Mouse (Mus musculus): ENCODE data around the gene Zfp719. TPM values are rescaled to one million over a fixed set of nuclear protein-coding genes. Genes with fewer than 3 reads are reported as not detected.

Zfp719 gene
- polyA plus RNA-seq, 1 experiment from 2014 or later = 17.7 TPM

DNA sequence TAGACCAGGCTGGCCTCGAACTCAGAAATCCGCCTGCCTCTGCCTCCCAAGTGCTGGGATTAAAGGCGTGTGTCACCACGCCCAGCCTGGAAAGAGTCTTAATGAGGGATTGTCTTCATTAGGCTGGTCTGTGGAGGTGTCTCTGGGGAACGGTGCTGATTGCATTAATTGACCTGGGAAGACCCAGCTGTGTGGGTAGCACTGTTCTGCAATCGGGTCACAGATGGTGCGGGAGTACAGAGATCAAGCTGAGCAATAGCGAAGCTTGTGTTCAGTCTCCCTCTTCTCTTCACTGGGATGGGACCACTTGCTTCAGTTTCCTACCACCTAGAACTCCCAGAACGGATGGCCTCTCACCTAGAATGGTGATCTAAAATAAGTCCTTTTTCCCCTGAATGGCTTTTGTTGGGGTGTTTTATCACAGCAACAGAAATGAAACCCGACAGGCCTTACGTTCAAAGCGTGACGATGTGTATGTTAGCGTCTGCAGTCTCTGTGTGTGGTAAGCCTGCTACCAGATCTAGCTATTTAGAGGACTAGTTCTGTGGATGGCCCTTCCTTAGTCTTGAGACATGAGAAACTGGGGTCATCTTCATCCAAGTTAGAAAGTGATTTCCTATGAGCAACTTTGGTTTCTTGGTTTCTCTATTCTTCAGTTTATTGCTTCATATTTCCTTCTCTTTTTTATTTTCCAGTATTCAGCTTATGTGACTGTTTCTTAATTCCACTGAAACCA lies 34.6 kb downstream of the Zfp719 start:
- Histone ChIP-seq H3K4me2 (replicated peaks) (no peak overlapping the region), H3K4me1 (replicated peaks) (no peaks in the 10 kb centered on the region), H3K4me3 (replicated peaks) (no peak overlapping the region), H3K27ac (no peak overlapping the region), H3K27me3 (no peaks in the 10 kb centered on the region), H3K9me3 (no peaks in the 10 kb centered on the region), H3K9ac (replicated peaks) (no peak overlapping the region), H3K36me3 (no peaks in the 10 kb centered on the region)
- ATAC-seq = no peak
- 88% methylated on average over 14 of the region's 14 CpGs for WGBS

DNA sequence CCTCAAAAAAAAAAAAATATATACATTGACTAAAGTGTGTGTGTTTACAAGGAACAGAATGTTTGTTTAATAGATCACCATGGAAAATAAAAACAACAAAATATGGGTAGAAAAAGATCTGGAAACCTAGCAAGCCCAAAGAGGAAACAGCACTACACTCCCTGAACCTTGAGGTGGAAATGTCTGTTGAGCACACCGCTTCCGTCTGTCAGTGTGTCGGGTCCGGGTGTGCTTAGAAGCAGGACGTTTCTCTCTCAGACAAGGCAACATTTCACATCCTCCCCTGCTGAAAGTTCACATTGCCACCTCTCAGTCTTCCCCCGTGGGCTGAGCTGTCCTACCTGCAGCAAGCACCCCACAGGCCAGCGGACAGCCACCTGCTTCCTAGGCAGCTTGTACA lies 43.5 kb downstream of the Zfp719 start:
- Histone ChIP-seq H3K9ac (replicated peaks) (no peak overlapping the region), H3K4me3 (replicated peaks) (no peak overlapping the region), H3K4me2 (replicated peaks) (no peak overlapping the region), H3K27me3 (no peaks in the 10 kb centered on the region), H3K4me1 (replicated peaks) (0 out of 2 replicates have a peak, but pooled peaks cover 7% of the 10 kb centered on the region), H3K27ac (no peak overlapping the region), H3K9me3 (no peaks in the 10 kb centered on the region), H3K36me3 (no peaks in the 10 kb centered on the region)
- ATAC-seq = no peak
- 85% methylated on average over 7 of the region's 7 CpGs for WGBS

DNA sequence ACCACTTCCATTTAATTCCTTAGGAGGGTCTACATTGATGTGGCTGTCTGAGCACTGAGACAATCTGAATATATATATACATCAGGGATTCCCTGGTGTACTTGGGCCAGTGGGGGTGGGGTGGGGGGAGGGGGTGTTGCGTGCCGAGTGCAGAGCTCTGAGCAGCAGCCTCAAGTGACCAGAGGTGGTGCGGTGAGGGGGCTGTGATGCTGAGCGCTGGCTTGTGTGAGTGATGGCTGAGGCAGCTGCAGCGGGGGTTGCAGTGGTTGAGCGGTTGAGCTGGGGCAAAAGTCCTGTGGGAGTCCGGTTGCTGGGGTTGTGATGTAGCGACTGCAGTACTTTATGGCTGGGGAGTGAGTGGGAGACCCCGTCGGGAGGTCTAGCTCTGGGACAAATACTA lies 44.4 kb downstream of the Zfp719 start:
- H3K27me3 ChIP-seq = no peaks in the 10 kb centered on the region
- H3K9me3 ChIP-seq = no peaks in the 10 kb centered on the region
- ATAC-seq = peak; percentile 48; the same call in 1 of the 2 replicates
- H3K4me3 ChIP-seq (replicated peaks) = no peak overlapping the region
- H3K4me2 ChIP-seq (replicated peaks) = peak overlapping the region; percentile 33
- H3K36me3 ChIP-seq = no peaks in the 10 kb centered on the region
- 14% methylated on average over 10 of the region's 10 CpGs for WGBS
- H3K4me1 ChIP-seq (replicated peaks) = 0 out of 2 replicates have a peak, but pooled peaks cover 7% of the 10 kb centered on the region
- H3K27ac ChIP-seq = no peak overlapping the region
- 0 out of 2 replicates have a peak overlapping the region, but pooled peaks have one; percentile 14 for H3K9ac ChIP-seq (replicated peaks)

DNA sequence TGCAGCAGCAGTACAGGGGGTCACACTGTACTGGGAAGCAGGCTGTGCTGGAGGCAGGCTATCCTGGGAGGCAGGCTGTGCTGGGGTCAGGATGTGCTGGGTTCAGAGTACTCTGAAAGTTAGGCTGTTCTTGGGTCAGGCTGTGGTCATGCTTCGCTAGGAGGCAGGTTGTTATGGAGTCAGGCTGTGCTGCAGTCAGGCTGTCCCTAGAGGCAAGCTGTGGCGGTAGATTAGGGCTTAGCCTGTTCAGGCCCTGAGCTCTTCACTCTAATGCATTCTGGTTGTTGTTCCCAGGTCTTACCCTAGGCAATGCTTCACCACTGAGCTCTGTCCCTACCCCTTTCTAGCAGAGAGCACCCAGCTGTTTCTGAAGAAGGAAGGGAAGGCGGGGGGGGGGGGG lies 45.7 kb downstream of the Zfp719 start:
- no peaks in the 10 kb centered on the region for H3K9me3 ChIP-seq
- ATAC-seq = peak; percentile 53; the same call in 1 of the 2 replicates
- 49% methylated on average over 3 of the region's 3 CpGs for WGBS
- 0 out of 2 replicates have a peak, but pooled peaks cover 7% of the 10 kb centered on the region for H3K4me1 ChIP-seq (replicated peaks)
- no peak overlapping the region for H3K4me2 ChIP-seq (replicated peaks)
- no peak overlapping the region for H3K9ac ChIP-seq (replicated peaks)
- no peak overlapping the region for H3K4me3 ChIP-seq (replicated peaks)
- no peaks in the 10 kb centered on the region for H3K36me3 ChIP-seq
- H3K27me3 ChIP-seq = no peaks in the 10 kb centered on the region
- no peak overlapping the region for H3K27ac ChIP-seq

DNA sequence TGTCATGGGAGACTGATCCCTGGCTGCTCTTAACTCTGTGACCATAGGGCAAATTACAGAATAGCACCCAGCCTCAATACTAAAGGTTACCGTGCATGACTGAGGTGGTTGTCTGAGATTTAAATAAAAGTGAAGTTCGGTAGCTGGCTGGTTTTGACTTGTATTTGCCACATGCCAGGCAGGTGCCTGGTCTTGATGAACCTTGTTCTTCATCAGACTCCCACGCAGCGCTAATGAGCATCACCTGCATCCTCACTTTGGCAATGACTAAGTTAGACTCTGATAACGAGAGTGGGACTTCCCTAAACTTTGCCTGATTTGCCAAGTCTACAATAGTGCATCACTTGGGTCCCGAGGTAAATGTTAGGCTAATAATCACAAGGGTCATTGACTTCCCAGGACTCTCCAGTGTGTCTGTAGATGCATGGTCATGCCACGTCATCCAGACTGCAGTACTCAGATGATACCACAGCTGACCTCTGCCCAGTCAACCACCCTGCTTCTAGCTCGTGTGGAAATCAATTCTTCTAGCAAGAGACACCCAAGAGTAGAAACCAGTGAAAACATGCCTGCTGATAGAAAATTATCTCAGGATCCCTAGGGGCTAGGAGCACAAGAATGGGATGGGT lies 46.5 kb downstream of the Zfp719 start:
- Histone ChIP-seq H3K27ac (no peak overlapping the region), H3K36me3 (no peaks in the 10 kb centered on the region), H3K9ac (replicated peaks) (no peak overlapping the region), H3K27me3 (no peaks in the 10 kb centered on the region), H3K9me3 (no peaks in the 10 kb centered on the region), H3K4me2 (replicated peaks) (no peak overlapping the region), H3K4me1 (replicated peaks) (0 out of 2 replicates have a peak, but pooled peaks cover 7% of the 10 kb centered on the region), H3K4me3 (replicated peaks) (no peak overlapping the region)
- no peak for ATAC-seq
- WGBS = 88% methylated on average over 8 of the region's 8 CpGs

DNA sequence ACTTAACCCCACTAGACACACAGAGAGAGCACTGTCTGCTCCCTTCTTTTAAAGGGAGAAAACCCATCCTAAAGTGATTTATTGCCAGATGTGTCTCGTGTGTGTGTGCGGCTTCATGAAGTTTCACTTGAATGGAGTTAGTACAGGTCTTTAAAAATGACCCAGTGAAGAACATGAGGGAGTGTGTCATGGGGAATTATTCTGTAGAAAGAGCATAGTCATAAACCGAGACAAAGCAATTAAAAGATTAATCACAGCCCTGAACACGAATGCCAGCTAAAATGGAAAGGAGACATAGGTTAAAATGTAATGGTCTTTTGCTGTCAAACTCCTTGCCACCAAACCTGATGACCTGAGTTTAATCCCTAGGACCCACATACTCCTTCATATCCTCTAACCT lies 54.5 kb downstream of the Zfp719 start:
- 87% methylated on average over 4 of the region's 4 CpGs for WGBS
- H3K4me2 ChIP-seq (replicated peaks) = no peak overlapping the region
- H3K9ac ChIP-seq (replicated peaks) = no peak overlapping the region
- no peak for ATAC-seq
- H3K4me1 ChIP-seq (replicated peaks) = no peaks in the 10 kb centered on the region
- H3K27ac ChIP-seq = no peak overlapping the region
- H3K4me3 ChIP-seq (replicated peaks) = no peak overlapping the region
- no peaks in the 10 kb centered on the region for H3K27me3 ChIP-seq
- H3K36me3 ChIP-seq = no peaks in the 10 kb centered on the region
- H3K9me3 ChIP-seq = no peaks in the 10 kb centered on the region

DNA sequence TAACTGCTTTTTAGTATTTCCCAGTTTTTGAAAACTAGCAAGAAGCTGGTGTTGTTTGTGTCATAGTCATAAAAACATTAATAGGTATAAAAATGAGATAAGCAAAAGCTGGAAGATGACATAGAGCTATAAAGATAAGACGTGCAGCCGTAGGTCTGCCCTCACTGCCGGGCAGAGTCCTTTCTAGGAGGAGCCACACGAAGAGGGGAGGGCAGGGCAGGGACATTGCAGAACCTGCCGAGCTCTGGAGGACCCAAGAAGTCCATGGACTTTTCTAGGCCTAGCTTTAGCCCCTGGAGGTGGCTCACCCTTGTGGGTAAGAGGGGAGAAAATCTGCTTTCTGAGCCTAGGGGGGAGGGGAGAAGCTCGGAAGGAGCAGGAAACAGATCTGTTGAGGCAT lies 55.1 kb downstream of the Zfp719 start, which contains the start of gene Ceacam18:
Ceacam18 (plus strand) TSS at position 208 of the 400 bp plus-strand sequence.
- Histone ChIP-seq H3K27me3 (no peaks in the 10 kb centered on the region), H3K4me3 (replicated peaks) (no peak within 1 kb of the TSS), H3K4me1 (replicated peaks) (no peaks in the 10 kb centered on the region), H3K27ac (no peak within 1 kb of the TSS), H3K9ac (replicated peaks) (no peak within 1 kb of the TSS), H3K9me3 (no peaks in the 10 kb centered on the region), H3K36me3 (no peaks in the 10 kb centered on the region), H3K4me2 (replicated peaks) (no peak within 1 kb of the TSS)
- 80% methylated on average over 6 of the region's 6 CpGs for WGBS
- no peak for ATAC-seq

DNA sequence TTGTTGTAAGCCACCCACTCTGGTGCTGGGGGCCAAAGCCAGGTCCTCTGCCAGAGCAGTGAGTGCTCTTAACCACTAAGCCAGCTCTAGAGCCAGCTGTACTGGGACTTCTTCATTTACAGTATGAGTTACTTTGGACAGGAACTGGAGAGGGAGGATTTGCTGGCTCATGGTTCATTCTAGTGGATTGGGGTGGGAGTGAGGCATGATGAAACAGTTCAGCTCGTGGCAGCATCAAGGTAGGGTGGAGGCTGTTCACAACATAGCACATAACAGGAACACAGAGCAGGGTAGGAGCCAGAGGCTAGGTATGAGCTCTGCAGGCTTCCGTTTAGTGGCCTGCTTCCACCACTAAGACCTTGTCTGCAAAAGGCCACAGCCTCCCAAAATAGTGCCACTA lies 56.8 kb downstream of the Zfp719 start:
- Histone ChIP-seq H3K27ac (no peak overlapping the region), H3K4me1 (replicated peaks) (no peaks in the 10 kb centered on the region), H3K36me3 (no peaks in the 10 kb centered on the region), H3K9ac (replicated peaks) (no peak overlapping the region), H3K4me2 (replicated peaks) (no peak overlapping the region), H3K9me3 (no peaks in the 10 kb centered on the region), H3K27me3 (no peaks in the 10 kb centered on the region), H3K4me3 (replicated peaks) (no peak overlapping the region)
- 79% methylated on average over 2 of the region's 2 CpGs for WGBS
- no peak for ATAC-seq

DNA sequence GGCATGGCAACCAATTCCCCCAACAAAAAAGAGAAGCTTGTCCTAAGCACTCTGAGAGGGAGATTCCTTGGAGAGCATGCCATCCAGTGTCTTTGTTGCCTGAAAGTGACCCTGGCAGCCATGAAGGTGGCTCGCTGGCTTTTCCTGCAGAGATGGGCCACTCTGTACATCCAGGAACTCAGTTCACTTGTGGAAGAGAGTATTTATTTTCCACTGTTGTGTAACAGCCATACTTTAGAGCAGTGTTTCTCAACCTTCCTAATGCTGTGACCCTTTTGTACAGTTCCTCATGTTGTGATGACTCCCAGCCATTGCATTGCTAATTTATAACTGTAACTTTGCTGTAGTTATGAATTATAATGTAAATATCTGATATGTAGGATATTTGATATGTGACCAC lies 57.7 kb downstream of the Zfp719 start:
- no peaks in the 10 kb centered on the region for H3K36me3 ChIP-seq
- H3K9ac ChIP-seq (replicated peaks) = no peak overlapping the region
- no peak overlapping the region for H3K27ac ChIP-seq
- no peak overlapping the region for H3K4me3 ChIP-seq (replicated peaks)
- ATAC-seq = no peak
- H3K4me2 ChIP-seq (replicated peaks) = no peak overlapping the region
- no peaks in the 10 kb centered on the region for H3K4me1 ChIP-seq (replicated peaks)
- no peaks in the 10 kb centered on the region for H3K9me3 ChIP-seq
- WGBS = 43% methylated on average over 1 of the region's 1 CpGs
- no peaks in the 10 kb centered on the region for H3K27me3 ChIP-seq

DNA sequence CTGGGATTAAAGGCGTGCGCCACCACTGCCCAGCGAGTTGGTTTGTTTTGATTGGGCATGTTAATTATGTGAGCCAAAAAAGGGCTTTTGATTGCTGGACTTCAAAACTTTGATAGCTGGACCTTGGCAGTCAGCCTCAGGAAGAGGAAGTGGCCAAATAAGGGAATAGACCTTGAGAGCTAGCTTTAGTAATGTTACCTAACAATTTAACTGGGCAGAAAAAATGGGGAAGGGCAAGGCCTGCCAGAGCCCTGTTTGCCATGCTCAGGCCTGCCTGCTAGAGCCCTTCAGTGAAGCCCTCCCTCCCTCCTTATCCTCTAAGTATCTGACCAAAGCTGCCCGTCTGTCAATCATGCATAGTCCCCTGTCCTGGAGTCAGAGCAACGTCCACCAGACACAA lies 63.2 kb downstream of the Zfp719 start:
- Histone ChIP-seq H3K27ac (no peak overlapping the region), H3K36me3 (no peaks in the 10 kb centered on the region), H3K9ac (replicated peaks) (no peak overlapping the region), H3K27me3 (no peaks in the 10 kb centered on the region), H3K9me3 (no peaks in the 10 kb centered on the region), H3K4me1 (replicated peaks) (no peaks in the 10 kb centered on the region), H3K4me2 (replicated peaks) (no peak overlapping the region), H3K4me3 (replicated peaks) (no peak overlapping the region)
- ATAC-seq = no peak
- WGBS = 86% methylated on average over 5 of the region's 5 CpGs
